Mouse (Mus musculus) CH12.LX (cell line): ENCODE measurements at regions not wholly inside any gene's neighbourhood (a gene's known extent, or its start where the extent isn't known, plus 50 kb on each side); places are given as distances from the start of the nearest gene placed in this dataset.

Experiments used
- DNase-seq: peaks from one replicate; pipeline ENCODE4 v3.0.0-alpha.2; 2013; ENCODE audit errors: extremely low read depth
- H3K27ac ChIP-seq: 2 replicates; pipeline ENCODE4 v1.5.1; 2012; ENCODE audit warnings: low read depth, mild to moderate bottlenecking, control low read depth, moderate library complexity; ENCODE audit not compliant: insufficient read depth
- H3K27me3 ChIP-seq: replicated peaks from 2 replicates; pipeline ENCODE3; 2012; ENCODE audit warnings: inconsistent platforms
- H3K36me3 ChIP-seq, 2 experiments: replicated peaks in 1 of 2; 2 replicates each; pipeline versions ENCODE3 to v1.6.1; 2012; ENCODE audit warnings: inconsistent platforms in 1 of 2, low read length in 1 of 2, mild to moderate bottlenecking in 1 of 2, mixed read lengths in 1 of 2, moderate library complexity in 1 of 2; ENCODE audit not compliant: control insufficient read depth in 1 of 2, insufficient read depth in 1 of 2
- H3K4me1 ChIP-seq, 2 experiments: 2 replicates each; pipeline ENCODE4 v1.6.1; 2012; ENCODE audit warnings: inconsistent platforms in 1 of 2, moderate library complexity in 1 of 2; ENCODE audit not compliant: insufficient read depth in 2 of 2, control insufficient read depth in 1 of 2
- H3K4me2 ChIP-seq: 2 replicates; pipeline ENCODE4 v1.6.1; 2012; ENCODE audit warnings: low read depth, mild to moderate bottlenecking, control low read depth; ENCODE audit not compliant: poor library complexity, insufficient read depth, severe bottlenecking
- H3K4me3 ChIP-seq, 3 experiments: fragments of 150-350 bp in 1 of 3; sonication (generic) in 1 of 3; replicated peaks in 1 of 3; 2 replicates each; pipeline versions ENCODE3 to v1.5.1; 2011 to 2012; ENCODE audit warnings: low read depth in 2 of 3, low read length in 2 of 3, mild to moderate bottlenecking in 2 of 3, moderate library complexity in 2 of 3, control low read depth in 1 of 3, improper control_type of control experiment in 1 of 3, inconsistent platforms in 1 of 3, mixed read lengths in 1 of 3; ENCODE audit not compliant: poor library complexity in 1 of 3
- H3K79me2 ChIP-seq: replicated peaks from 2 replicates; pipeline ENCODE4 v1.6.1; 2012; ENCODE audit warnings: mild to moderate bottlenecking, moderate library complexity; ENCODE audit not compliant: control insufficient read depth, poor library complexity, insufficient read depth, severe bottlenecking; ENCODE audit errors: extremely low read depth
- H3K9ac ChIP-seq: 2 replicates; pipeline ENCODE4 v1.6.1; 2012; ENCODE audit warnings: low read depth, mild to moderate bottlenecking, control low read depth, moderate library complexity; ENCODE audit not compliant: insufficient read depth
- H3K9me3 ChIP-seq: replicated peaks from 2 replicates; pipeline ENCODE3; 2012; ENCODE audit warnings: low read length, inconsistent platforms, mixed read lengths
- CTCF ChIP-seq, 2 experiments: IDR thresholded peaks in 1 of 2; conservative IDR thresholded peaks in 1 of 2; 2 replicates each; pipeline ENCODE4 v1.5.1; 2011 to 2012; ENCODE audit warnings: low read depth in 2 of 2, low read length in 2 of 2, improper control_type of control experiment in 1 of 2, inconsistent platforms in 1 of 2, mild to moderate bottlenecking in 1 of 2, moderate library complexity in 1 of 2
- E2F4 ChIP-seq: IDR thresholded peaks from 2 replicates; pipeline ENCODE4 v1.6.1; 2011; ENCODE audit warnings: low read depth, low read length, improper control_type of control experiment; ENCODE audit not compliant: insufficient replicate concordance
- GABPA ChIP-seq: IDR thresholded peaks from 2 replicates; pipeline ENCODE4 v1.6.1; 2012; ENCODE audit warnings: low read depth, low read length, improper control_type of control experiment, inconsistent platforms; ENCODE audit not compliant: insufficient replicate concordance
- IRF4 ChIP-seq: IDR thresholded peaks from 2 replicates; pipeline ENCODE4 v1.6.1; 2014; ENCODE audit warnings: low read depth, mild to moderate bottlenecking, inconsistent platforms, low read length, improper control_type of control experiment
- JUN ChIP-seq: IDR thresholded peaks from 2 replicates; pipeline ENCODE4 v1.6.1; 2011; ENCODE audit warnings: low read depth, mild to moderate bottlenecking, low read length, improper control_type of control experiment, moderate library complexity; ENCODE audit not compliant: insufficient read depth
- JUND ChIP-seq: conservative IDR thresholded peaks from 2 replicates; pipeline ENCODE4 v1.6.1; 2011; ENCODE audit warnings: low read depth, low read length, improper control_type of control experiment
- MAFK ChIP-seq: IDR thresholded peaks from 2 replicates; pipeline ENCODE4 v1.6.1; 2011; ENCODE audit warnings: low read length, improper control_type of control experiment; ENCODE audit not compliant: insufficient replicate concordance
- MXI1 ChIP-seq: IDR thresholded peaks from 2 replicates; pipeline ENCODE4 v1.6.1; 2011; ENCODE audit warnings: mild to moderate bottlenecking, low read depth, low read length, improper control_type of control experiment
- NRF1 ChIP-seq: IDR thresholded peaks from 2 replicates; pipeline ENCODE4 v1.6.1; 2014; ENCODE audit warnings: low read depth, mild to moderate bottlenecking, inconsistent platforms, low read length, improper control_type of control experiment, moderate library complexity
- PAX5 ChIP-seq: IDR thresholded peaks from 2 replicates; pipeline ENCODE4 v1.6.1; 2012; ENCODE audit warnings: low read length, inconsistent platforms, mixed read lengths
- POLR2A ChIP-seq: IDR thresholded peaks from 2 replicates; pipeline ENCODE4 v1.6.1; 2011; ENCODE audit warnings: low read depth, mild to moderate bottlenecking, improper control_type of control experiment, low read length
- RAD21 ChIP-seq: IDR thresholded peaks from 2 replicates; pipeline ENCODE4 v1.6.1; 2011; ENCODE audit warnings: low read depth, mild to moderate bottlenecking, low read length, improper control_type of control experiment, moderate library complexity
- RCOR1 ChIP-seq: conservative IDR thresholded peaks from 2 replicates; pipeline ENCODE4 v1.6.1; 2012; ENCODE audit warnings: low read depth, mild to moderate bottlenecking, inconsistent platforms, low read length, improper control_type of control experiment
- SMC3 ChIP-seq: IDR thresholded peaks from 2 replicates; pipeline ENCODE4 v1.6.1; 2011; ENCODE audit warnings: low read depth, low read length, improper control_type of control experiment
- USF1 ChIP-seq: IDR thresholded peaks from 2 replicates; pipeline ENCODE4 v1.6.1; 2014; ENCODE audit warnings: low read depth, mild to moderate bottlenecking, inconsistent platforms, low read length, improper control_type of control experiment
- USF2 ChIP-seq: conservative IDR thresholded peaks from 2 replicates; pipeline ENCODE4 v1.6.1; 2011; ENCODE audit warnings: low read depth, low read length, improper control_type of control experiment
- dilution Hi-C: fragments of 300-500 bp; cut with MboI; formaldehyde crosslinking; loops from 2 replicates; pipeline ENCODE4 v1.14.3; 2020; ENCODE audit warnings: low sequenced_read_pairs; ENCODE audit not compliant: extremely low pct_unique_long_range_greater_than_20kb, extremely low pct_ligation_motif_present
- in situ Hi-C: fragments of 300-500 bp; cut with MboI; formaldehyde crosslinking; loops from 3 replicates; pipeline ENCODE4 v1.14.3; 2019; ENCODE audit warnings: low sequenced_read_pairs, low pct_ligation_motif_present, low pct_unique_long_range_greater_than_20kb, mixed read lengths

DNA sequence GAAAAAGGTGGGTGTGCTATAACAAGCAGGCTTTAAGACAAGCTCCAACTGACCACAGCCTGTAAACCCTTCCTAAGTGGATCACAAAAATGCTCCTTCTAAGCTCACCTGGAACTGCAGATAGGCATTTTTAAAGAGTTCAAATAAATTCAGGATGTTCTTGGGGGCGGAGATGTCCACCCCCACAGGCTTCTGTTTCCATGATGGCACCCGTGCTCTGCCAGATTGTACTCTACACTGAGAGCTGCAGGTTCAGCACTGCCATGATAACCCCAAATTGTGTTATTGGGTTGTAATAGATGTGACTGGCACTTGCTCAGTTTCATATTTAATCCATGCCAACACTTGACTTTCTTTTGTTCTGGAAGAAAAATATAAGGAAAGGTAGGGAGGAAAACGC lies 158.8 kb downstream of the Fam84b start:
- Histone ChIP-seq H3K9me3 (no peaks in the 10 kb centered on the region), H3K4me1 (no peaks in the 10 kb centered on the region), H3K27me3 (no peaks in the 10 kb centered on the region), H3K27ac (no peak overlapping the region), H3K4me3 (no peak overlapping the region), H3K4me2 (no peak overlapping the region), H3K36me3 (no peaks in the 10 kb centered on the region), H3K9ac (no peak overlapping the region), H3K79me2 (no peaks in the 10 kb centered on the region)
- in situ Hi-C loops (no loop called here), dilution Hi-C loops (no loop called here)
- TF ChIP-seq E2F4: no peak
- no peak for TF ChIP-seq IRF4
- no peak for TF ChIP-seq PAX5
- TF ChIP-seq JUND: no peak
- TF ChIP-seq POLR2A: no peak
- no peak for TF ChIP-seq JUN
- TF ChIP-seq MXI1: no peak
- TF ChIP-seq MAFK: no peak
- no peak for TF ChIP-seq USF1
- no peak for TF ChIP-seq USF2
- no peak for TF ChIP-seq RCOR1
- TF ChIP-seq NRF1: no peak
- no peak for TF ChIP-seq GABPA
- no peak for DNase-seq

DNA sequence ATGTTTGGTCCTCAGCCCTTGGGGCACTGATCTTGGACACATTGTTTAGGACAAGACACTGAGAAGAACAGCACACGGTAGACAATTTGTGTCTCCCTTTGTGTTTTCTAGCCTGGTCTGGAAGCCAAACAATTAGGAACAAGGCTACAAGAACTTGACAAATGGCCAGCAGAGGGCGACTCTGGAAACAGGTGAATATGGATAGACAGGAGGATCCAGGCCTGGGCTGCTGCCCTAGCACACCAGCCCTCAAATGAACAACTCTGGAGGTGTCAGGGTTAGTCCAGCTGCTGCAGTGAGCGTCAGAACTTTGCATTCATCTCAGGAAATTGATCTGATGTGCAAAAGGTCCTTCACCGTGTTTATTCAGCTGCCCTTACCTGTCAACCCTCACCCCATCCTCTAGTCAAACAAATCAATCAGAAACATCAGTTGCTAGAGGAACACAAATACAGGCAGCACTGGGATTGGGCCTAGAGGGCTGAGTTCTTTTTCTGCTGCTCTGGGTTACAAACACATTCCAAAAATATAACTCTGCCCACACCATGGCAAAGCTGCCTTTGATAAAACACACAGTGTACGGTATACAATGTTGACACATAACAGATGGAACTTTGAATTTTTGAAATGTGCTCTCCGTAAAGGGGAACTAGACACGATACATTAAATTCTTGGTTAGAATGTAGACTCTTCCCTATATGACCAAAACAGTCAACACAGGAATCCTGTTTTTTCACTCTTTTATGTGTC lies 159.7 kb downstream of the Fam84b start:
- H3K9me3 ChIP-seq: no peaks in the 10 kb centered on the region

More for the DNA sequence above, 159.7 kb downstream of the Fam84b start:
- no peaks in the 10 kb centered on the region for H3K36me3 ChIP-seq
- in situ Hi-C loops: no loop called here
- DNase-seq: peak; percentile 67
- H3K79me2 ChIP-seq: no peaks in the 10 kb centered on the region
- H3K27me3 ChIP-seq: no peaks in the 10 kb centered on the region
- H3K4me3 ChIP-seq: no peak overlapping the region
- dilution Hi-C loops: no loop called here
- no peak overlapping the region for H3K27ac ChIP-seq
- H3K4me2 ChIP-seq: no peak overlapping the region
- no peak for TF ChIP-seq GABPA
- TF ChIP-seq RAD21: peak; percentile 41
- TF ChIP-seq CTCF (conservative IDR thresholded peaks at IDR 0.05 in 1 of 2, IDR thresholded peaks at IDR 0.05 in 1 of 2; ENCODE audit: low read depth in 2 of 2, low read length in 2 of 2): peak; percentile 55 to 70
- peak; percentile 65 for TF ChIP-seq SMC3
- TF ChIP-seq, all 38 proteins: peak for 3
- H3K9ac ChIP-seq: no peak overlapping the region
- no peaks in the 10 kb centered on the region for H3K4me1 ChIP-seq
